Mouse (Mus musculus): ENCODE data around the gene Pgpep1l.
"Not testable (repeated sequence)": the region's sequence is repeated elsewhere in the genome, so short reads cannot be mapped to it uniquely, and the experiment has no call there.

Pgpep1l gene

DNA sequence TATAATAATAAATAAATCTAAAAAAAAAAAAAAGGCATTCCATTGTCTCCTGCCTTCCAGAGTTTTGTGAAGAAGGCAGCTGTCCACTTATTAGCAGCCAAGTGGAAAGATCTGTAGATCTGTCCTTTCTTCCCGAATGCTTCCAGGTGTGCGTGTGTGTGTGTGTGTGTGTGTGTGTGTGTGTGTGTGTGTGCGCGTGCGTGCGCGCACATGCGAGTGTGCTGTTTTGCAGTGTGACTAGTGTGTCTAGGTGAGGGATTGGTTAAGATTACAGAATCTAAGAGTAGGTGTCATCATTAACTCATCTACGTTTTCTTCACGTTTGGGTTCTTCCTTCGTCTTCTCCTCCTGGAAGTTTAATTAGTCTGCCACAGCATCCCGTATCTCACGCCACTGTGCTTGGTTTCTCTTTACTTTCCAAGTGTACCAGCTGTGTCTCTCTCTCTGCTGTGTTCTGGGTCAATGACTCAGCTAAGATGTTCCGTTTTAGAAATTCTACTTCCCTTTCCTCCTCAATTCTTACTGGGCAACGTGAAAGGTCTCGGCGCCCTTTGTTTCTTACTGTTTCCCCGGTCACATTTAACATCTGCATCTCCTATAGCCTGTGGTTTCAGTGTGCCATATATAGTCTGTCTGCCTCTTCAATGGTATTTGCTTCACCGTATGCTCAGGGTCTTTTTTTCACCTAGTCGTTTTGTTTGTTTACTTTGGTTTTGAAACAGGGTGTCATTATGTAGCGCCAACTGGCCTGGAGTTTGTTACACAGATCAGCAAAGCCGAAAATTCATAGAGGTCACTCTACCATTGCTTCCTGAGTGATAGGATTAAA is 18.5 kb upstream of the Pgpep1l start:
- DNase-seq: no peak

DNA sequence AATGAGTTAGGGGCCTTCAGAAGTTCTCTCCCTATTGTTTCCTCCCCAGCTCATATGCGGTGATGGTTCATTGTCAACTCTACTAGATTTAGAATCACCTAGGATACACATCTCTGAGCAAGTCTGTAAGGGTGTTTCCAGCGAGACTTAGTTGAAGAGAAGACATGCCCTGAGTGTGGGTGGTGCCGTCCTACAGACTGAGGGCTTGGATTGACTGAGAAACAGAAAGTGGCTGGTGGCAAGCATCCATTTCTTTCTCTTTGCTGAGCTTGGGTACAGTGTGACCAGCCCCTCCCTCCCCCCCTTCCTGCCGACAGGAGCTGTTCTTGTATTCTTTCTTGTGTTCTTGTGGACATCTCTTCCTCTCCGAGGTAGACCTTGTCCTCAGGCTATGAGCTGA is 17.3 kb upstream of the Pgpep1l start:
- no peak for DNase-seq

DNA sequence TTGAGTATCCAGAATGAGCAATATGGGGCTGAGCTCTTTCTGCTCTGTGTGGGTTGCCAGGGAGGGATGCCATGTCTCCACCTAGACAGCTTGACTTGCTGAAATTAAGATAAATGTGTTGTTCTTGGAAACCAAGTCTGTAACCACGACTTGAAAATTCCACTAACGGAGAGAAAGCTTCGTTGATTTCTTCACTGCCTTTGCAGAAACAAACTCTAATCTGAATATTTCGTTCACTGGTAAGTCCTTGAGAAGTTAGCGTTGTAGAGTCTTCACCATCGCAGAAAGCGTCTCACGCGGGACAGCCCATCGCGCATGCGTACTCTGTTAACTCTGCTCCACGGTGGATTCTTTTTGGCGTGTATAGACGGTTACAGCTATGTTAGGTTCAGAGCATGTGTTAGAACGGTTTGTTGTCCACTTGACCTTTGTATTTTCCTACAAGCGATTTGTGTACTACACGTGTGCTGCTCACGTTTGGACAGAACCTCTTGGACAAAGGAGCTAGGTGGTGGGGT is 16.4 kb upstream of the Pgpep1l start:
- no peak for DNase-seq

DNA sequence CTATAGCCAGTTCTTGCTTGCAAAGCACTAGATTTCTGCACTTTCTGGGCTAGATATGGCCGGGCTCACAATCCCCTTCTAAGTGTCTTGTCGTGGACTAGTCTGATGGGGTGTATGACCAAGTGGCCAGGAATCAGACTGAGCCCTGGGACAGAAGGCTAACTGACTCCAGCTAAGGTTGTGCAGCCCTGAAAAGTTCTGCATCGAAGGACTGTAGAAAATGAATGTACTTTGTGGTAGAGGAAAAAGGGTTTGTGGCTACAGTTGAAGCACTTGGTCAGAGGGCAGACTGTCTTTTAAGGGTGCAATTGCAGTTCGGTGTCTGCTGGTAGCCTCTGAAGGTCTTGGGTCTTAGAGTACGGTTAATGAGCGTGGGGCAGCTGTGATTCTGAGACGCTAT is 15.4 kb upstream of the Pgpep1l start:
- no peak for DNase-seq

DNA sequence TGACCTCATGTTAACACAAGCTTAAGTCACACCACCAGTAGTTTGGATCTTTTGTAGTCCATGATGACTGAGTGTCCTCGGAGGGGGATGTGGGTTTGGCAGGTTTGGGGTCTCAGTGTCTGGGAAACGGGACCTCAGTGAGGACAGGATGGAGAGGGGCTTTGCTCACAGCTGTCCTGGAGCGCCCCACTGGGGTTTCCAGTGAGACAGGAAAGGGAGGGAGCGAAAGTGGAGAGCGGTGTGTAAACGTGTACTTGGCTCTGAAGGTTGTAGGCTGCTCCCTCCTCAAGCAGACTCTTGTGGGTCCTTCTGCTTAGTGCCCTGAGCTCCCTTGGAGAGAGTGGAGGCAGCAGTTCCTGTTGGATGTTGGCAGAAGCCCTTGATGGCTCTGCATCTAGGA is 14.9 kb upstream of the Pgpep1l start:
- DNase-seq: no peak

DNA sequence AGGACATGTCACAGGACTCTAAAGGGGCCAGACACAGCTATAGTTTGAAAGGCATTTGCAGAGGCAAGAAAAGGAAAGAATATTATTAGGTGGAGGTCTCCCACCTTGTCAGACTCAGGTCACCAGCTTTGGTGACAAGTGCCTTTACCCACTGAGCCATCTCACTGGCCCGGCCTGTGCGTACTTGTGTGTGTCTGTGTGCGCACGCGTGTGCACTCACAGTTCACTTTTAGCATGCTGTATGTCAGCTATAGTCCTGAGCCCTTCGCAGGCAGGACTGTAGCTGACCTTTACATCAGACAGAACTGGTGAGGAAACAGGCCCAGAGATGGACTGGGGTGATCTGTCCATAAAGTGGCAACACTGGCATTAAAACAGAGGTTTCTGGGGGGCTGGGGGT is 14.4 kb upstream of the Pgpep1l start:
- no peak for DNase-seq

DNA sequence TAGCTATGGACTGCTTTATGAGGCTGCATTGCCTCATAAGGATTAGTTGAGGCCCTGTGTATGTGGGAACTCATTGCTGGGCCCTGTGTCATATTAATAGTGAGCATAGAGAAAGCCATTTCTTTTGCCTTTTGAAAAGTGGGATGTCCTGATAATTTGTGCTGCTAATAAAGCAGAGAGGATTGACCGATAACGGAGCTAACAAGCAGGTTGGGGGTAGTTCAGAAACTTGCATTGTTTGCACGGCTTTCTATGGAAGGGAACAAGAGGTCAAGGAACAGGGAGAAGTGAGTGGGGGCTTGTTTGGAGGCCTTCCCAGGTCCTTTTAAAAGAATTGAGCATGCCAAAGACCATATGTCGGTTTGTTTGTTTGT is 13.9 kb upstream of the Pgpep1l start:
- no peak for DNase-seq

DNA sequence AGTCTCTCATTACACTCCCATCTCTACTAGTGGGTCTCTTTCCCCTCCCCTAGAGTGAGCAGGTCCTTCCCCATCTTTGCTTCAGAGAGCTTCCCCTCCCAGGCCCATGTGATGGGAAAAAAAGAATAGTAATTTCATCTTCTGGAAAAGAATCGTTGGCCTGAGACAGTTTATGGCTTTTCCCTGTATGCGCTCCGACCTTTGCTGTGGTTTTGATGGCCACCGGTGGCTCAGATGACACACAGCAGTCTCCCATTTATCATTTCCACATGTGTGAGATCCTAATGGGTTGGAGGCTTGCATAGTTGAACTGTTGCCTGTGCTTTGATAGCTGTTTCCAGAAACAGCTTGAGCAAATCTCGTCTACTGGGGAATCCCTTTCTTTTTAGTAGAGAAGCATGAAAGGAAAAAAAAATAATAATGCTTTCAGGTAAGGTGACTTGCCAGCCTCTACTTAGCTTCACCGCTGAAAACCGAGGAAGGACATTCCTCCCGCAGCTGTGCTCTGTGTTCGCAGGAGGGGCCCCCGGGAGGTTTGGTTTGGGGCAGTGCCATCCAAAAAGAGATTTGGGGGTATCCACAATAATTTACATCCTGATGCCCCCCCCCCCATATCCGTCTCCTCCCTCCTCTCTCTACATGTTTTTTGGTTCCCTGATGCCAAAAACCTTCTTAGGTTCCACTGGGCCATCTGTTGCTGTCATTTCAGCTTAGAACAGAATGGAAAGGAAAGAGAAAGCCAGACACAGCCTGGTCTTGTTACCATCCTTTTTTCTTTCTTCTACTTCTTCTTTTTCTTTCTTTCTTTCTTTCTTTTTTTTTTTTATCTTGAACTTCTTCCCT is 13.2 kb upstream of the Pgpep1l start:
- DNase-seq: no peak

DNA sequence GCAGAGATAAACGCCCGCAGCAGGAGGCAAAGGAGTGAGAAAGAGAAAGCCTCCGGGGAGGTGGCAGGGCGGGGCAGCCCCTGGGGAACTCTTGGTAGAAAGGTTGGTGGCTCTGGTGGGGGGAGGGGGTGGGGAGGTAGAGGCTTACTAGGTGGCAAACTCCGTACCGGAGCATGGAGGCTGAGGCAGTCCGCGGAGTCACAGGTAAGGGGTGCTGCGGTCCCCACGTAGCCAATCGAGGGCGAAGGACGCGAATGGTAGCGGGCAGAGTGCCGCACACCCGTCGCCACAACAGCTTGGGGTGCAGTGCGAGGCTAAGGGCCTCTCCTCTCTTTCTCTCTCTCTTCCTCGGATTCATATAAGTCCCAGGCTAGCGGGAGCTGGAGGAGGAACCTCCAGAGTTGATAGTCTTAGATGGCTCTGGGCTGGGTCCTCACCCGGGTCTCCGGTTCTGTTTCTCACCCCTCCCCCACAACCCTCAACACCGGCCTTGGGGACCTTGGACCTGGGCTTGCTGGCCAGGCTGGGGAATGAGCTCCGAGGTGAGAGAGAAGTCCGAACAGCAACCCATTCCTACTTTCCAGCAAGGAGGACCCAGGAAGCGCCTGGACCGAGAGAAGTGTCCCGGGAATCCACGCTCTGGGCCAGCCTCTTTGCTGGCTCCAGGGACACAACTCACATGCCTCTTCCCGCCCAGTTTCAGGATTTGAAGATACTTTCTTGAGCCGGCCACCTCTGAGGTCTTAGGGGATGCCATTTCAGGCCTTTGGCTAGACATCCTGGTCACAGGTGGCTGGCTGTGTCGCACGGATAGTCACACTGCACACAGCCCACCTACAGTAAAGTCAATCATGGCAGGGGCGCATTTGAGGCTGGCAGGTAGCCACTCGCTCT is 12.1 kb upstream of the Pgpep1l start:
- peak; percentile 62 for DNase-seq

DNA sequence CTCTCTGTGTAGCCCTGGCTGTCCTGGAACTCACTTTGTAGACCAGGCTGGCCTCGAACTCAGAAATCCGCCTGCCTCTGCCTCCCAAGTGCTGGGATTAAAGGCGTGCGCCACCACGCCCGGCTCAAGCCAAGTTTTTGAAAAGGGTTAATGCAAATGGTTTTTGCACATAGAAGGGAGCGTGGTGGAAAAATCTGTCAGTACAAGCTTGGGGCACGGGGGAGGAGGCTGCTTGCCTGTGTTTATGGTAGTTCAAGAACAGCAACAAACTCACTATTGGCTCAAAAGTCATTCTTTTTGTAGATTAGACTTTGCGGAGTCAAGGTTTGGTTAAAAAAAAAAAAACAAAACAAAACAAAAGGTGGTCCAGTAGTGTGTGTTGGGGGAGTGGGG is 11.4 kb upstream of the Pgpep1l start:
- not testable (repeated sequence) for DNase-seq

DNA sequence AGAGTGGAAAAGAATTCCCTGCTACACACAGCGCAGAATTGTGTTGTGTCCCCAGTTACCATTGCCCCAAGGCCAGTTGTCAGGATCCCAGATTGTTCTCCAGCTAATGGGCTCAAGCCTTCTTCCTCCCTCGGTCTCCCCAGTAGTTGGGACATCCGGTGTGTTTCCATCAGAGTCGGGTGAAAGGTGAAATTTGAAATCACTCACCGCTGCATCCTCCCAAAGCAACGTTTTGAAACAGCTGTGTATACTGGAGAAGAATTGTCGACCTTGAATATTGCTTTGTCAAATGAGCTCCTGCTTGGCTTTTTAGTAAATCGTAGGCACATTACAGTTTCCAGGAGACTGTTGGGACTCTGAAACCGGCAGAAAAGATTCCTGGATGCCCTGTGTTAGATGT is 10.9 kb upstream of the Pgpep1l start:
- no peak for DNase-seq

DNA sequence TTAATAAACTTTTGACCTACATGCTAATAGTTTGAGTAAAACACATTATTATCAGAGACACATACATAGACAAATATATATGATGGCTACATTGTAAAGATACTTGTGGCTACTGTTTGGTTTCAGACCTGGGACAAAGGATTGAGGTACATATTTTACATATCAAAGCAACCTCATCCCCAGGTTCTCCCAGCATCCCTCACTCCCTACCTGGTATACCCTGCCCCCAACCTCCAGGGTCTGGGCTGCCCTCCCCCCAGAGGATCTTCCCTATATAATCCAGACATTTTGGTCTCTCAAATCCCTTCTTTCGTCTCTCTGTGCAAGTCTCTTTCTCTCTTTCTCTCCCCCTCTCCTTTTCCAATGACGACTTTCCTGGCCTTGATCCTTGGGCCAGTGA is 10.2 kb upstream of the Pgpep1l start:
- DNase-seq: no peak

DNA sequence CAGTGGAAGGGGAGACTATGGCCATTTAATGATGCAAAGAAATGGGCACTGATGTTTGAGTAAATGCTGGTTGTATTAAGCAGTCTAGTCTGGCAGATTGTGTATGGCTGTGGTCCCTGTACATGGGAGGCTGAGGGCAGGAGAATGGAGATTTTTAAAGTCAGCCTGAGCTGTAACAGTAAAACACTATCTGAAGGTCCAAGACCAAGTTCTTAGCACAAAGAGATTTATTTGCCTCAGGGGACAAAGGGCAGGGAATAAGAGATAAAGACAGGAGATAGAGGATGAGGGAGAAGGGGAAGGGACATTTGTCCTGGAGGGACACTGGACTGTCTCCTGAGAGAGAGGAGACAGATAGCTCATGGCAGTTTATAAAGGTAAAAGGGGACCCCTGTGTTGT is 9.5 kb upstream of the Pgpep1l start, which contains the start of gene Fam169b:
Gene Fam169b (plus strand): TSS at position 325 of the 400 bp plus-strand sequence.
- no peak for DNase-seq

DNA sequence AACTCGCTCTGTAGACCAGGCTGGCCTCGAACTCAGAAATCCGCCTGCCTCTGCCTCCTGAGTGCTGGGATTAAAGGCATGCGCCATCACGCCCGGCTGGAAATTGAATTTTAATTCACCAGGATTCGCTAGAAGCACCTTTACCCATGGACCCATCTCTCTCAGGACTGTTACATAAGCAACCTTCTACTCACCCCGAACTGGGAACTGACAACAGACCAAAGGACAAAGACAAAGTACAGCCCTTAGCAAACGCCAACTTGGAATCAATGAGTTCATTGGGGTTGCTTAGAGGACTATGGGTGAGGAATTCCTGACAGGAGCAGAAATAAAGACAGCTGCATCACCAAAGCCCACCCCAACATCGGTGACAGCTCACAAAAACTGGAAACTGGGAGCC is 8.6 kb upstream of the Pgpep1l start:
- DNase-seq: peak; percentile 79

DNA sequence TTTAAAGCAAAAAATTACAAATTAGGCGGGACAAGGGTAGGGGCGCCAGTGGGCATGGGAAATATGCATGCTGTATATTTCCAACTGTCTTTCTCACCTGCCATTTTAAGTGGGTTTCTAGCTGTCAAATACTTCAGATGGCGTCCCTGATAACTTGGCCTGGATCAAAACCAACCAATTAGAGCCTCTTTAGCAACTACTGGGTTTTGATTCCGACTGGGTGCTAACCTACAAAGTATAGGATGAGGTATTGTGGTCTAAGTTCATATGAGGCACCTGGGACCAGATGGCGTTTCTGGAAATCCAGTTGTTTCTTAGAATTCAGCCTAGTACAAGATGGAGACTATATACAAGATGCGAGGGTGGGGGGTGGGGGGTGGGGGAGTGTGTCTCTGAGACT is 7.8 kb upstream of the Pgpep1l start:
- no peak for DNase-seq

DNA sequence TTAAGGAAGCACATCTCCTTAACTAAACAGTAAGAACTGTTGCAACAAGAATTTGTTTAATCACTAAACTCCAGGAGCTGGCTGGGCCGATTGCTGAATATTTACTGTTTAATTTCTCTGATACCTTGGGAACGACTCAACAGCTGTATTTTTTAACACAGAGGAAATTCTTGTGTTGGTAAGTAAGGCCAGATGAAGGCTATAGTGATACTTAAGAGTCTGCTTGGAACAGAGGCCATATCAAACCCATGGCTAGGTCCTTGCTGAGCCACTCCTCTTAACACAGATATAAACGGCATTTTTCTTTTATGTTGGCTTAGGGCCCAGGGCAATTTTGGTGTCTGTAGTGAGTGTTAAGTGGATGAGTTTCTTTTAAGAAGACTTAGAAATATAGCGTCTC is 6.5 kb upstream of the Pgpep1l start:
- no peak for DNase-seq

DNA sequence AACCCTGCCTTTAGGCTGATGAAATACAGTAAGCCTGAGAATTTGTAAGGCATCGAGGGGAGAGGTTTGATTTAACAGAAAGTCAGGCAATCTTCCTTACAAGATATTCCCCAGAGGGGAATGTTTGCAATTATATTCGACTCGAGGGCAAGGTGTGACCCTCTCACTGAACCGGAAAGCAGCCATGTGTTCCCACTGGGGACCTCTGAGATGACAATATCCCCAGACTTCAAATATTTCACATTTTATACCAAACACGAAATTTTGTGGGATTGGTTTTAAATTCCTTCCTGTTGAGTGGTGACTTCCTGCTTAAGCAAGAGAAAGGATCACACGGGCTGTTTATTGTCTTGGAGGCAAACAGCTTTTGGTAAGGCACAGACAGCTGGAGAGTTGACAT is 2.7 kb upstream of the Pgpep1l start:
- DNase-seq: no peak

DNA sequence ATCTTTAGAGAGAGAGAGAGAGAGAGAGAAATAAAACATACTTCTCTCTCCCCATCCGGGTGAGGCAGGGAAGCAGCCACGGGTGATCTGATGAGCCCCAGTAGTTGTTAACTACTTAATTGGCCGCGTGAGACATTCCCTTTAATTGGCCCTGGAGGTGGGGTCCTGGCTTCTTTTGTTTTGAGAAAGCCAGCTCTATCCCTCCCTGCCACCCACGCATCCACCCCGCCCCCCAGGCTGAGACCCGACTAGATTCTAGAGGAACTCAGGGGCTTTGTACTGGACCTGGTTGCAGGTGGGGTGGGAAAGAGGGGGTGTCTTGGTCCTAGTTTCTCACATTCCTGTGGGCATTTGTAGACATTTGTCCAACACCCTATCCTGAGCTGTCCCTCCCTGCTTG is 1.4 kb upstream of the Pgpep1l start:
- no peak for DNase-seq

DNA sequence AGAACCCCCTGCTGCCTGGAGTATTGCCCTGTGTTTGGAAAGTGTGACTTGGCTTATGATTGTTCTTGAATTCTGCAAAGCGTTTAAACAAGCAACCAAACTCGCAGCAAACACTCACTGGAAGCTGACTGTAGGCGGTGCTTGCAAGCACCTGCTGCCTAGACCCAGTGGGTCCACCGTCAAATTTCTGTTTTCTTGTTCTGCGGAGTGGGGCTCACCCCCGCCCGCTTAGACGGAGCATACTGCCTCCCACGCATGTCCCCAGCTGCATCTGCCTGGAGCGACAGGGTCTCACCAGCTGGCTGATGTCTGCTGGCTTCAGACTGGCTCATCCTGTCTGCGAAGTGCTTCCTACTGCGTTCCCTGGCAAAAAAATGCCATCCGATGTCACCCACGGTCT is 498 bp upstream of the Pgpep1l start:
- peak; percentile 46 for DNase-seq

DNA sequence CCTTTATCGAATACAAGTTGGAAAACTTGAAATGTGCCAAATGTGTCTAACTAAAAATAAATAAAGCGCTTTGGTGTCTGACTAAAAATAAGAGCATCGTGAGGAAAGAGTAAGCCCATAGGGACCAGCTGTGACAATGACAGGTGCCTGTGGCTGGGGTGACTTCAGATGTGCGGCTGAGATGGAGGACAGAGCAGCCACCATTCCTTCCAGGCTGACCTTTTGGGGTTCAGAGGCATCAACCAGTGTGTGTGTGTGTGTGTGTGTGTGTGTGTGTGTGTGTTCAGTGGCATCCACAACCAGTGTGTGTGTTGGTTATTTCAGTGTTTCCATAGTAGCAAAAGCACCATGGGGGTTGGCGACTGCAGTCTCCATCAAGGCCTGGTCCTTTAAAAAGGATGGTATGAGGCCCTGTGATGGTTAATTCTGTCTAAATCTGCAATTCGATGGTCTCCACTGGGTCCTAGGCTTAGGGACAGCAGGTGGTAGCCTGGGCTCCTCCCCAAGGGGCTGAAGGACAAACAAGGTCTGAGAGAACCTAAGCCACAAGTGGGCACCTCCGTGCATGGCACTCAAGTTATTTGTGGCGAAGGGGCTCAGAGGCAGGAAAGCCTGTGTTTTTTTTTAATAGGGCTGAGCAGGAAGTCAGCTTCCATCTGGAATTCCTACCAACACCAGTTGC is 546 bp downstream of the Pgpep1l start:
- DNase-seq: no peak

DNA sequence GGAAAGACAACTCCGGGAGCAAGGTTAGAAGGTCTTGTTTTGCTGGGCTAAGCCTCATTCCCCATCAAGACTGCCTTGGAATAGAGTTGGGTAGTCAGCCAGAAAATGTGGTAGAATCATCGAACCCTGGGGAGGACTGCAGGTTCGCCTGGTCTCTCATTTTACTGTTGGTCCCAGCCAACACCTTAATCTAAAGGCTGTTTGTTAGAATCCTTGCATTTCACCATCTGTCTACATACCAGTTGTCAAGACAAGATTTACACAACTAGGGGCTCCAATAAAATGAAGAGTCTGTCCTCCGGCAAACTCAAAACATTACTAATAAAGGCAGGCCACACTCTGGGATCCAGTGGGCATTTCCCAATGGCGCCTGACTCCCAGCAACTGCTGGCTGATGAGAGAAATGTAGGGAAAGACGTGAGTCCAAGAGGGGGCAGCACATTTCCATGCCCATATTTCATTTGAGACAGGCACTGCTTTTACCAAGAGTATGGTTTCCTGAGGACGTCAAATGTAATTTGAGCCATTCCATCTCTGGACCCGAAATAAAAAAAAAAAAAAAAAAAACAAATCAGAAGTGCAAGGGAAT is 1.3 kb downstream of the Pgpep1l start:
- DNase-seq: no peak

DNA sequence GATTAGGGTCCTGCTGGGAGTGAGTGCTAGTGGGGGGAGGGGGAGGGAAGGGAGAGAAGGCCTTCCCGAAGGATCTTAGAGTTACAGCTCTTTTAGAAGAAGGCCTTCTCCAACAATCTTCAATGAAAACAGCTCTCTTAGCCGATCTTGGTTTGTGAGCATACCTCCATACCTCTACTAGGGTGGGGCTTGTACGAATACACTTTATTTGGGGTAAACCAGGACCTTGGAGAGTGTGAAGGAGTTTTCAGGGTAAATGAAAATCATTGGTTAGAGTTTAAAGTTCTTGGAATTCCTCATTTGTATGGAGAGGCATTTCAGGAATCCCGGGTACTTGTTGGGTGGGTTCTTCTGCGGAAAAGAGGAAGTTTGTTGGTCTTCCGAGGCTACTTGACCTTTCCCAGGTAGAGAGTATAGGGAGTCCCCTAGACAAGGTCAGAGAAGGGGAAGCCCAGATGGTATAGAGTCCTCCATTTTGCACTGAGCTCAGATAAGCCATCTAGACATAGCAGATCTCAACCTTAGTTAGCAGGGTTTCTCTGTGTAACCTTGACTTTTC is 4.4 kb downstream of the Pgpep1l start:
- no peak for DNase-seq

Measured in kidney, adult 11 months (tissue).